Mouse (Mus musculus) kidney, embryonic 14.5 days (tissue): ENCODE results near the gene Pnpo. TPM values are rescaled to one million over a fixed set of nuclear protein-coding genes. Genes with fewer than 3 reads are reported as not detected.

Experiments
- ATAC-seq: fragments of 200-750 bp; cut with Nextera tagmentation; 2 replicates; pipeline ENCODE4 v1.8.0; 2017; ENCODE audit warnings: moderate number of reproducible peaks, mild to moderate bottlenecking, moderate TSS enrichment, moderate library complexity; ENCODE audit not compliant: low FRiP score, low TSS enrichment
- H3K27ac ChIP-seq: fragments of 300-500 bp; sonication (generic); 2 replicates; pipeline ENCODE4 v1.5.1; 2014; ENCODE audit warnings: low read depth, mild to moderate bottlenecking, low read length, moderate library complexity, mixed read lengths
- H3K27me3 ChIP-seq: fragments of 300-500 bp; sonication (generic); 2 replicates; pipeline ENCODE4 v1.6.1; 2014; ENCODE audit warnings: mild to moderate bottlenecking, low read length; ENCODE audit not compliant: control insufficient read depth, insufficient read depth
- H3K36me3 ChIP-seq: fragments of 300-500 bp; sonication (generic); 2 replicates; pipeline ENCODE4 v1.6.1; 2014; ENCODE audit warnings: low read length, mixed read lengths; ENCODE audit not compliant: control insufficient read depth, insufficient read depth
- H3K4me1 ChIP-seq: fragments of 300-500 bp; sonication (generic); 2 replicates; pipeline ENCODE4 v1.6.1; 2014; ENCODE audit warnings: low read length, mixed read lengths; ENCODE audit not compliant: control insufficient read depth, insufficient read depth
- H3K4me2 ChIP-seq: fragments of 300-500 bp; sonication (generic); replicated peaks from 2 replicates; pipeline ENCODE4 v1.6.1; 2014; ENCODE audit warnings: low read depth, mild to moderate bottlenecking, low read length
- H3K4me3 ChIP-seq: fragments of 300-500 bp; sonication (generic); 2 replicates; pipeline ENCODE4 v1.5.1; 2014; ENCODE audit warnings: mild to moderate bottlenecking, low read length
- H3K9ac ChIP-seq: fragments of 300-500 bp; sonication (generic); 2 replicates; pipeline ENCODE4 v1.6.1; 2014; ENCODE audit warnings: low read depth, mild to moderate bottlenecking, low read length, moderate library complexity
- H3K9me3 ChIP-seq: fragments of 300-500 bp; sonication (generic); 2 replicates; pipeline ENCODE4 v1.6.1; 2016; ENCODE audit warnings: low read length; ENCODE audit not compliant: control insufficient read depth
- WGBS: fragments of 180-500 bp; shearing (Covaris S2); extraction: QIAGEN DNeasy Blood & Tissue Kit; methylation state at CpG from one replicate; pipeline ENCODE4 v1.1.7; 2014; 5-methylcytosine and 5-hydroxymethylcytosine counted together
- polyA plus RNA-seq: library from polyadenylated mRNA; unstranded; fragments of >200 nt; fragmentation: Nextera tagmentation; extraction: Ambion mirVana; gene quantifications from 2 replicates; pipeline ENCODE4 v1.2.1, GENCODE M21; 2014

Gene Pnpo
- polyA plus RNA-seq, 1 experiment from 2014 or later = 28.0 TPM

- Histone ChIP-seq H3K36me3 (peaks cover 19% of the 10 kb centered on the region), H3K27me3 (no peaks in the 10 kb centered on the region), H3K4me2 (no peak overlapping the region), H3K4me3 (no peak overlapping the region), H3K9me3 (no peaks in the 10 kb centered on the region), H3K9ac (no peak overlapping the region), H3K27ac (no peak overlapping the region), H3K4me1 (peaks cover 18% of the 10 kb centered on the region; the same call in 1 of the 2 replicates)
- ATAC-seq = no peak
- 87% methylated on average over 3 of the region's 3 CpGs for WGBS
These were observed 22.4 kb upstream of the Pnpo start for GRCm38 (mm10) chr11:96966172-96966571.

GRCm38 (mm10) chr11:96963580-96963979 lies 19.8 kb upstream of the Pnpo start:
- no peaks in the 10 kb centered on the region for H3K27me3 ChIP-seq
- peaks cover 6% of the 10 kb centered on the region; the same call in 1 of the 2 replicates for H3K4me1 ChIP-seq
- H3K9me3 ChIP-seq = no peaks in the 10 kb centered on the region
- peaks cover 43% of the 10 kb centered on the region for H3K36me3 ChIP-seq
- H3K4me2 ChIP-seq = no peak overlapping the region
- no peak overlapping the region for H3K4me3 ChIP-seq
- peak; percentile 68 for ATAC-seq
- no peak overlapping the region for H3K9ac ChIP-seq
- H3K27ac ChIP-seq = no peak overlapping the region
- 20% methylated on average over 8 of the region's 8 CpGs for WGBS

GRCm38 (mm10) chr11:96957061-96957805 lies 13.4 kb upstream of the Pnpo start:
- Histone ChIP-seq H3K4me1 (no peaks in the 10 kb centered on the region), H3K9ac (no peak overlapping the region), H3K27ac (no peak overlapping the region), H3K4me3 (no peak overlapping the region), H3K4me2 (no peak overlapping the region), H3K9me3 (no peaks in the 10 kb centered on the region), H3K36me3 (peaks cover 88% of the 10 kb centered on the region), H3K27me3 (no peaks in the 10 kb centered on the region)
- ATAC-seq = no peak
- 93% methylated on average over 10 of the region's 10 CpGs for WGBS

GRCm38 (mm10) chr11:96956009-96956724 lies 12.4 kb upstream of the Pnpo start:
- peaks cover 86% of the 10 kb centered on the region for H3K36me3 ChIP-seq
- H3K4me2 ChIP-seq = no peak overlapping the region
- peak; percentile 33; the same call in 1 of the 2 replicates for ATAC-seq

GRCm38 (mm10) chr11:96955094-96955493 lies 11.3 kb upstream of the Pnpo start:
- H3K9me3 ChIP-seq = no peaks in the 10 kb centered on the region
- H3K4me3 ChIP-seq = no peak overlapping the region
- no peak for ATAC-seq
- peaks cover 80% of the 10 kb centered on the region for H3K36me3 ChIP-seq
- H3K27me3 ChIP-seq = no peaks in the 10 kb centered on the region
- no peak overlapping the region for H3K4me2 ChIP-seq
- H3K9ac ChIP-seq = no peak overlapping the region
- H3K27ac ChIP-seq = no peak overlapping the region
- H3K4me1 ChIP-seq = no peaks in the 10 kb centered on the region
- 90% methylated on average over 4 of the region's 4 CpGs for WGBS

More at GRCm38 (mm10) chr11:96956009-96956724, 12.4 kb upstream of the Pnpo start:
- Histone ChIP-seq H3K9ac (no peak overlapping the region), H3K9me3 (no peaks in the 10 kb centered on the region), H3K27me3 (no peaks in the 10 kb centered on the region), H3K4me1 (no peaks in the 10 kb centered on the region), H3K27ac (no peak overlapping the region), H3K4me3 (no peak overlapping the region)
- WGBS = 56% methylated on average over 18 of the region's 20 CpGs

DNA sequence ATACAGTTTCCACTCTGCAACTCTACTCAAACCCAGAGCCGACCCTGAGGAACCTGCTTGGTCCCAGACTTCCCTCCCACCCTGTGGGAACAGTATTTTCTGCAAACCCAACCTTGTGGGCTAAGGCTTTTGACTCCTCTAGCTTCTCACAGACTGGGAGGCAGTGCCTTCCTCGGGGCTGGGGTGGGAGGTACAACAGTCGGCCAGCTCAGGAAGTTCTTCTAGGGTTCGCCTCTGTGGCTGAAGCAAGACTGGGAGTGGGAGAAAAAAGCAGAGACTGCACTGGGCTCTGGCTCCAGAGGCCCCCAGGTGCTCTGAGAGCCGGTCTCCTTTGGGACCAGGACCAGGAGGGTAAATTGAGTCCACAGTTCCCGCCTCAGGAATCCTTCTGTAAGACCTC lies 9.1 kb upstream of the Pnpo start:
- Histone ChIP-seq H3K4me1 (no peaks in the 10 kb centered on the region), H3K36me3 (peaks cover 63% of the 10 kb centered on the region), H3K9me3 (no peaks in the 10 kb centered on the region), H3K27me3 (no peaks in the 10 kb centered on the region), H3K4me3 (no peak overlapping the region), H3K9ac (no peak overlapping the region), H3K4me2 (no peak overlapping the region), H3K27ac (no peak overlapping the region)
- 78% methylated on average over 6 of the region's 6 CpGs for WGBS
- no peak for ATAC-seq

DNA sequence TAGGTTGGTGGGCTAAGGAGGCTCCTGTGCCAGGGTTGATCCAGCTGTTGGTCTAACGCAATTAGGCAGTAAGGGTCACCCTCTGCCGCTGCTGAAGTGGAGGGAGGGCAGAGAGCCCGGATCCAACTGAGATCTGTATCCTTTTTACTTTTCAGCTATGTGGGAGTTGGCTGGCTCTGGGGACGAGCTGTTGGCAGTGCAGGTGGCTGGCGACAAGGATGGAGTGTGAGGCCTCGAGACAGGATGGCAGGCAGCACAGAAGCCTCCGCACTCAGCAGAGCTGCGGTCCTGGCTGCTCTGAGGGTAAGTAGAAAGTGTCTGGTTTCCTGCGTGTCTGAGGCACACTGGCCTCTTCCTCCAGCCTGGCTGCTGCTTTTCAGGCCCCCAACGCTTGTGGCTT lies 8.6 kb upstream of the Pnpo start:
- Histone ChIP-seq H3K4me2 (no peak overlapping the region), H3K27me3 (no peaks in the 10 kb centered on the region), H3K4me3 (no peak overlapping the region), H3K9me3 (no peaks in the 10 kb centered on the region), H3K4me1 (no peaks in the 10 kb centered on the region), H3K27ac (no peak overlapping the region), H3K36me3 (peaks cover 59% of the 10 kb centered on the region), H3K9ac (no peak overlapping the region)
- ATAC-seq = no peak
- WGBS = 76% methylated on average over 10 of the region's 10 CpGs

DNA sequence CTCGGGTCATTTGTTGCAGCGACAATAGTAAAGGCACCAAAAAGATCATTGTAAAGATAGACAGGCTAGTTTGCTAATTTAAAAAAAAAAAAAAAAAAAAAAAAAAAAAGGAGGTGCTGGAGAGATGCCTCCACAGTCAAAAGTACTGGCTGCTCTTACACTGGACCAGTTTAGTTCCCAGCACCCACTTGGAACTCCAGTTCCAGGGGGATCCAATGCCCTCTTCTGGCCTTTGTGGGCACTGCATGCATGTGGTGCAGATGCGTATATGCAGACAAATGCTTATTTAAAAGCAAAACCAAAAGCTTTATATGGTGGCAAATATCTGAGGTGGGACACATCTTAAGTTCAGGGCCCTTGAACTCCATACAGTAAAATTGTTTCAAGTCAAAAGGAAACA lies 7.0 kb upstream of the Pnpo start:
- Histone ChIP-seq H3K36me3 (peaks cover 44% of the 10 kb centered on the region), H3K4me3 (no peak overlapping the region), H3K9me3 (no peaks in the 10 kb centered on the region), H3K27me3 (no peaks in the 10 kb centered on the region), H3K9ac (no peak overlapping the region), H3K4me1 (no peaks in the 10 kb centered on the region), H3K4me2 (no peak overlapping the region), H3K27ac (no peak overlapping the region)
- 96% methylated on average over 3 of the region's 3 CpGs for WGBS
- no peak for ATAC-seq

GRCm38 (mm10) chr11:96947849-96948248 lies 4.1 kb upstream of the Pnpo start:
- no peak overlapping the region for H3K4me2 ChIP-seq
- no peaks in the 10 kb centered on the region for H3K9me3 ChIP-seq
- H3K4me3 ChIP-seq = no peak overlapping the region
- no peaks in the 10 kb centered on the region for H3K27me3 ChIP-seq
- H3K4me1 ChIP-seq = peaks cover 10% of the 10 kb centered on the region
- ATAC-seq = no peak
- H3K36me3 ChIP-seq = peaks cover 18% of the 10 kb centered on the region
- H3K27ac ChIP-seq = no peak overlapping the region
- 93% methylated on average over 4 of the region's 4 CpGs for WGBS
- no peak overlapping the region for H3K9ac ChIP-seq
